ENCODE assay signal across 8 mouse cellular contexts in the genomic region with DNA sequence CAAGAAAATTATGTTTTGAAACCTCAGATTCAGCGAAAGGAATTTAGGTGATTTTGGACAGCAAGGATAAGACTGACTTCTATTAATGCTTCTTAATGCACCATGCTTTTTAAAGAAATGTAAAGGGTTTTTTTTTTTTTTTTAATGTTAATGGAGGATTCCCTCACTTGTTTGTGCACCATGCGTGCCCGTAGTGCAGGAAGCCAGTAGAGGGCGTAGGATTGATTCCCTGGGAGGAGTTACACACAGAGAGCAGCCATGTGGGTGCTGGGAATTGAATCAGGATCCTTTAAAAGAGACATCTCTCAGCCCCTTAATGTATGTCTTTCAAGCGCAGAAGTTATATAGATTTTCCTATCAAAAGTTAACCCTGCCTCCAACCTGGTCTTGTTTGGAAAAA. TPM values are rescaled to one million over a fixed set of nuclear protein-coding genes. Genes with fewer than 3 reads are reported as not detected.
A peak's percentile ranks its signal among the peaks of the same experiment; 100 is the strongest.
DNase-seq lines count a peak whose midpoint lies in the region; ATAC-seq and TF ChIP-seq lines count a peak whose summit lies in the region.

No protein-coding gene starts in this region.

- intact Hi-C loops in gastrocnemius, postnatal 14 days (cut with DNase I; ENCODE audit: low total_unique reads) = no loop called here

- peaks cover 37% of the 10 kb centered on the region for H3K4me1 ChIP-seq in bone marrow macrophage, adult 2 months (ENCODE audit: control insufficient read depth, insufficient read depth, low read length)
- peaks cover 29% of the 10 kb centered on the region for H3K4me1 ChIP-seq in forebrain, embryonic 15.5 days
- H3K4me1 ChIP-seq in kidney, embryonic 15.5 days = peaks cover 7% of the 10 kb centered on the region
- peaks cover 17% of the 10 kb centered on the region for H3K4me1 ChIP-seq in stomach, embryonic 16.5 days (ENCODE audit: control insufficient read depth, insufficient read depth, low read length)

- H3K27me3 ChIP-seq in forebrain, embryonic 15.5 days = no peaks in the 10 kb centered on the region
- H3K27me3 ChIP-seq in kidney, embryonic 15.5 days = no peaks in the 10 kb centered on the region
- H3K27me3 ChIP-seq in stomach, embryonic 16.5 days (ENCODE audit: control insufficient read depth, insufficient read depth, low read length) = no peaks in the 10 kb centered on the region

- DNase-seq in gastrocnemius, postnatal 14 days = peak; percentile 10
- DNase-seq in gastrocnemius, postnatal 10 days = no peak
- peak; percentile 55 for DNase-seq in lung, postnatal 25 days (ENCODE audit: low spot score)
- DNase-seq in gastrocnemius, adult 8-10 months (ENCODE audit: low spot score in 2 of 2) = no peak

- 14% methylated on average over 5 of the region's 5 CpGs for WGBS in forebrain, embryonic 15.5 days
- 14% methylated on average over 5 of the region's 5 CpGs for whole genome bisulfite sequencing in kidney, embryonic 15.5 days
- WGBS in stomach, embryonic 16.5 days = 10% methylated on average over 5 of the region's 5 CpGs

- peak overlapping the region; percentile 94; the same call in 1 of the 2 replicates for H3K9ac ChIP-seq in forebrain, embryonic 15.5 days (replicated peaks)
- H3K9ac ChIP-seq in kidney, embryonic 15.5 days = peak overlapping the region; percentile 78
- peak overlapping the region; percentile 99; the same call in 1 of the 2 replicates for H3K9ac ChIP-seq in stomach, embryonic 16.5 days (ENCODE audit: low read length)

- ATAC-seq in forebrain, embryonic 15.5 days (replicated peaks) = no peak
- ATAC-seq in kidney, embryonic 15.5 days (replicated peaks; ENCODE audit: low FRiP score) = no peak
- no peak for ATAC-seq in stomach, embryonic 16.5 days (ENCODE audit: insufficient read depth, low FRiP score)

- H3K9me3 ChIP-seq in forebrain, embryonic 15.5 days = no peaks in the 10 kb centered on the region
- H3K9me3 ChIP-seq in kidney, embryonic 15.5 days (replicated peaks) = no peaks in the 10 kb centered on the region
- H3K9me3 ChIP-seq in stomach, embryonic 16.5 days (replicated peaks; ENCODE audit: control insufficient read depth, low read length) = no peaks in the 10 kb centered on the region

- H3K4me3 ChIP-seq in bone marrow macrophage, adult 2 months (ENCODE audit: insufficient read depth, low read length) = peak overlapping the region; percentile 98
- H3K4me3 ChIP-seq in forebrain, embryonic 15.5 days = peak overlapping the region; percentile 88
- peak overlapping the region; percentile 61 for H3K4me3 ChIP-seq in kidney, embryonic 15.5 days (replicated peaks)
- peak overlapping the region; percentile 99 for H3K4me3 ChIP-seq in stomach, embryonic 16.5 days (replicated peaks; ENCODE audit: low read length)

- peak overlapping the region; percentile 63 for H3K4me2 ChIP-seq in forebrain, embryonic 15.5 days (replicated peaks)
- peak overlapping the region; percentile 58 for H3K4me2 ChIP-seq in kidney, embryonic 15.5 days
- H3K4me2 ChIP-seq in stomach, embryonic 16.5 days (ENCODE audit: low read depth, low read length) = peak overlapping the region; percentile 60

- TF ChIP-seq CTCF in bone marrow macrophage, adult 2 months (IDR thresholded peaks at IDR 0.05; ENCODE audit: low read depth, low read length) = peak; percentile 33; the same call in 1 of the 2 replicates

- no peaks in the 10 kb centered on the region for H3K36me3 ChIP-seq in forebrain, embryonic 15.5 days
- peaks cover 5% of the 10 kb centered on the region; the same call in 1 of the 2 replicates for H3K36me3 ChIP-seq in kidney, embryonic 15.5 days
- H3K36me3 ChIP-seq in stomach, embryonic 16.5 days (ENCODE audit: control insufficient read depth, insufficient read depth, low read length) = 0 out of 2 replicates have a peak, but pooled peaks cover 6% of the 10 kb centered on the region

- TF ChIP-seq POLR2A in bone marrow macrophage, adult 2 months (IDR thresholded peaks at IDR 0.05; ENCODE audit: borderline replicate concordance, low read depth, low read length) = no peak

- peak overlapping the region; percentile 97 for H3K27ac ChIP-seq in bone marrow macrophage, adult 2 months (ENCODE audit: insufficient read depth, low read depth, low read length)
- peak overlapping the region; percentile 97; the same call in 1 of the 2 replicates for H3K27ac ChIP-seq in forebrain, embryonic 15.5 days (replicated peaks)
- peak overlapping the region; percentile 99 for H3K27ac ChIP-seq in kidney, embryonic 15.5 days
- peak overlapping the region; percentile 99 for H3K27ac ChIP-seq in stomach, embryonic 16.5 days (ENCODE audit: low read length)

RNA-seq across cellular contexts. Expression of a gene that starts 1.1 kb away (rescaled TPM):
- total RNA-seq in gastrocnemius, postnatal 14 days (2021) = 10 to 100 TPM; 18.1 to 20.6 TPM
- total RNA-seq in gastrocnemius, postnatal 10 days (2021) = 10 to 100 TPM; 22.6 to 32.1 TPM
- 107 and 111 TPM in 2 replicates for polyA plus RNA-seq in bone marrow macrophage, adult 2 months (2012; ENCODE audit: insufficient read depth, insufficient read length, missing spikeins)
- polyA plus RNA-seq in forebrain, embryonic 15.5 days (2015; fragmentation: Nextera tagmentation; extraction: Ambion mirVana) = 32.8 and 35.4 TPM in 2 replicates
- polyA plus RNA-seq in kidney, embryonic 15.5 days (2015; fragmentation: Nextera tagmentation; extraction: Ambion mirVana) = 38.4 and 40.2 TPM in 2 replicates
- polyA plus RNA-seq in stomach, embryonic 16.5 days (2015; fragmentation: Nextera tagmentation; extraction: Ambion mirVana) = 39.9 and 41.1 TPM in 2 replicates
- 10 to 100 TPM; 20.7 to 23.3 (median 21.2) TPM for total RNA-seq in gastrocnemius, adult 8-10 months (2022)

RNA-seq across cellular contexts. Expression of a gene that starts 41.0 kb away (rescaled TPM):
- 100 to 1,000 TPM; 240 to 247 TPM for total RNA-seq in gastrocnemius, postnatal 14 days (2021)
- 100 to 1,000 TPM; 230 to 232 TPM for total RNA-seq in gastrocnemius, postnatal 10 days (2021)
- not detected in 2 replicates for polyA plus RNA-seq in bone marrow macrophage, adult 2 months (2012; ENCODE audit: insufficient read depth, insufficient read length, missing spikeins)
- 0.15 and 0.17 TPM in 2 replicates for polyA plus RNA-seq in forebrain, embryonic 15.5 days (2015; fragmentation: Nextera tagmentation; extraction: Ambion mirVana)
- 0.26 and 0.62 TPM in 2 replicates for polyA plus RNA-seq in kidney, embryonic 15.5 days (2015; fragmentation: Nextera tagmentation; extraction: Ambion mirVana)
- polyA plus RNA-seq in stomach, embryonic 16.5 days (2015; fragmentation: Nextera tagmentation; extraction: Ambion mirVana) = 0.09 and 2.2 TPM in 2 replicates
- 100 to 1,000 TPM; 285 to 333 (median 306) TPM for total RNA-seq in gastrocnemius, adult 8-10 months (2022)

Comparison
In these comparisons a context has a peak if more than half of its experiments do, and no peak if none do; other contexts are left out.
1. DNase-seq: peak in gastrocnemius, postnatal 14 days (single experiment) and lung, postnatal 25 days (single experiment); none in gastrocnemius, postnatal 10 days (single experiment) and gastrocnemius, adult 8-10 months (0 of 2).
2. Peak in every context shown above with its lines, with median percentiles within 50 percentile points of each other: H3K27ac ChIP-seq, H3K4me3 ChIP-seq, H3K4me2 ChIP-seq and H3K9ac ChIP-seq.